Mouse (Mus musculus) limb, embryonic 14.5 days (tissue): ENCODE data around the gene Map4k4. TPM values are rescaled to one million over a fixed set of nuclear protein-coding genes. Genes with fewer than 3 reads are reported as not detected.

Source experiments
- ATAC-seq: fragments of 200-750 bp; cut with Nextera tagmentation; 2 replicates; pipeline ENCODE4 v1.8.0; 2017; ENCODE audit warnings: low read depth, moderate number of reproducible peaks, moderate TSS enrichment; ENCODE audit not compliant: low FRiP score
- DNase-seq: peaks from one replicate; pipeline ENCODE4 v3.0.0-alpha.2; 2015; ENCODE audit warnings: low spot score
- H3K27ac ChIP-seq: fragments of 300-500 bp; sonication (generic); replicated peaks from 2 replicates; pipeline ENCODE4 v1.5.1; 2014; ENCODE audit warnings: low read depth, mild to moderate bottlenecking, low read length, moderate library complexity, mixed read lengths
- H3K27me3 ChIP-seq: fragments of 300-500 bp; sonication (generic); 2 replicates; pipeline ENCODE4 v1.6.1; 2014; ENCODE audit warnings: low read length, mixed read lengths; ENCODE audit not compliant: control insufficient read depth, insufficient read depth
- H3K36me3 ChIP-seq: fragments of 300-500 bp; sonication (generic); 2 replicates; pipeline ENCODE4 v1.6.1; 2014; ENCODE audit warnings: mild to moderate bottlenecking, low read length, moderate library complexity, mixed read lengths; ENCODE audit not compliant: control insufficient read depth, insufficient read depth
- H3K4me1 ChIP-seq: fragments of 300-500 bp; sonication (generic); 2 replicates; pipeline ENCODE4 v1.6.1; 2014; ENCODE audit warnings: antibody characterized with exemption, low read length, mixed read lengths; ENCODE audit not compliant: control insufficient read depth, insufficient read depth
- H3K4me2 ChIP-seq: fragments of 300-500 bp; sonication (generic); replicated peaks from 2 replicates; pipeline ENCODE4 v1.6.1; 2014; ENCODE audit warnings: low read depth, mild to moderate bottlenecking, low read length, moderate library complexity; ENCODE audit not compliant: severe bottlenecking
- H3K4me3 ChIP-seq: fragments of 300-500 bp; sonication (generic); replicated peaks from 2 replicates; pipeline ENCODE4 v1.5.1; 2014; ENCODE audit warnings: low read length
- H3K9ac ChIP-seq: fragments of 300-500 bp; sonication (generic); 2 replicates; pipeline ENCODE4 v1.6.1; 2014; ENCODE audit warnings: mild to moderate bottlenecking, low read depth, low read length, moderate library complexity; ENCODE audit not compliant: severe bottlenecking
- H3K9me3 ChIP-seq: fragments of 300-500 bp; sonication (generic); 2 replicates; pipeline ENCODE4 v1.6.1; 2016; ENCODE audit warnings: low read length; ENCODE audit not compliant: control insufficient read depth
- POLR2A ChIP-seq: fragments of 200-500 bp; IDR thresholded peaks from 2 replicates; pipeline ENCODE4 v1.8.0; 2012; ENCODE audit warnings: inconsistent platforms, mild to moderate bottlenecking, moderate library complexity, borderline replicate concordance; ENCODE audit not compliant: insufficient read depth, insufficient read length; ENCODE audit errors: extremely low read depth
- WGBS: fragments of 180-500 bp; shearing (Covaris S2); extraction: QIAGEN DNeasy Blood & Tissue Kit; methylation state at CpG from one replicate; pipeline ENCODE4 v1.1.7; 2014; 5-methylcytosine and 5-hydroxymethylcytosine counted together
- polyA plus RNA-seq, 2 experiments: library from polyadenylated mRNA; depleted of rRNA in 1 of 2; stranded (reverse) in 1 of 2; unstranded in 1 of 2; fragments of >200 nt; fragmentation: Nextera tagmentation in 1 of 2; extraction: Ambion mirVana in 1 of 2; gene quantifications; 2 replicates each; pipeline versions ENCODE4 v1.2.1 to v1.2.3; 2012 to 2014

The Map4k4 gene
- polyA plus RNA-seq, 2 experiments = 40.4 to 221 TPM

- Histone ChIP-seq H3K4me1 (no peaks in the 10 kb centered on the region), H3K36me3 (peaks cover 88% of the 10 kb centered on the region), H3K9me3 (no peaks in the 10 kb centered on the region), H3K9ac (no peak overlapping the region), H3K4me3 (no peak overlapping the region), H3K27ac (no peak overlapping the region), H3K4me2 (no peak overlapping the region), H3K27me3 (no peaks in the 10 kb centered on the region)
- 77% methylated on average over 13 of the region's 13 CpGs for WGBS
- ATAC-seq (no peak), DNase-seq (no peak)
- TF ChIP-seq POLR2A = no peak
Measured at GRCm38 (mm10) chr1:39982727-39983487, 82.2 kb downstream of the Map4k4 start.

- no peak for TF ChIP-seq POLR2A
- Histone ChIP-seq H3K4me1 (no peaks in the 10 kb centered on the region), H3K27ac (no peak overlapping the region), H3K4me3 (no peak overlapping the region), H3K9me3 (no peaks in the 10 kb centered on the region), H3K36me3 (peaks cover 88% of the 10 kb centered on the region), H3K9ac (no peak overlapping the region), H3K27me3 (no peaks in the 10 kb centered on the region), H3K4me2 (no peak overlapping the region)
- ATAC-seq (no peak), DNase-seq (no peak)
- WGBS = 87% methylated on average over 9 of the region's 9 CpGs
Measured at GRCm38 (mm10) chr1:39984331-39984730, 83.6 kb downstream of the Map4k4 start.

GRCm38 (mm10) chr1:39986820-39987219 is 86.1 kb downstream of the Map4k4 start:
- Histone ChIP-seq H3K4me3 (no peak overlapping the region), H3K27ac (no peak overlapping the region), H3K4me2 (no peak overlapping the region), H3K9ac (no peak overlapping the region), H3K4me1 (no peaks in the 10 kb centered on the region), H3K36me3 (peaks cover 86% of the 10 kb centered on the region), H3K27me3 (no peaks in the 10 kb centered on the region), H3K9me3 (no peaks in the 10 kb centered on the region)
- ATAC-seq (no peak), DNase-seq (no peak)
- 91% methylated on average over 9 of the region's 9 CpGs for WGBS
- no peak for TF ChIP-seq POLR2A

GRCm38 (mm10) chr1:39988841-39989240 is 88.1 kb downstream of the Map4k4 start:
- TF ChIP-seq POLR2A = no peak
- Histone ChIP-seq H3K9me3 (no peaks in the 10 kb centered on the region), H3K27ac (no peak overlapping the region), H3K36me3 (peaks cover 90% of the 10 kb centered on the region), H3K9ac (no peak overlapping the region), H3K4me2 (no peak overlapping the region), H3K4me1 (no peaks in the 10 kb centered on the region), H3K4me3 (no peak overlapping the region), H3K27me3 (no peaks in the 10 kb centered on the region)
- no peak for DNase-seq
- ATAC-seq = no peak
- 85% methylated on average over 12 of the region's 12 CpGs for WGBS

- no peaks in the 10 kb centered on the region for H3K4me1 ChIP-seq
- H3K4me2 ChIP-seq = no peak overlapping the region
- no peak for ATAC-seq
- H3K9ac ChIP-seq = no peak overlapping the region
- DNase-seq = no peak
- 94% methylated on average over 9 of the region's 9 CpGs for WGBS
- peaks cover 92% of the 10 kb centered on the region for H3K36me3 ChIP-seq
- H3K27ac ChIP-seq = no peak overlapping the region
- H3K4me3 ChIP-seq = no peak overlapping the region
- H3K9me3 ChIP-seq = no peaks in the 10 kb centered on the region
- H3K27me3 ChIP-seq = no peaks in the 10 kb centered on the region
- no peak for TF ChIP-seq POLR2A
Measured at GRCm38 (mm10) chr1:39990041-39990440, 89.3 kb downstream of the Map4k4 start.

- Histone ChIP-seq H3K27me3 (no peaks in the 10 kb centered on the region), H3K36me3 (peaks cover 95% of the 10 kb centered on the region), H3K9me3 (no peaks in the 10 kb centered on the region), H3K4me3 (no peak overlapping the region), H3K9ac (no peak overlapping the region), H3K4me2 (no peak overlapping the region), H3K4me1 (no peaks in the 10 kb centered on the region), H3K27ac (no peak overlapping the region)
- TF ChIP-seq POLR2A = no peak
- ATAC-seq (no peak), DNase-seq (no peak)
- WGBS = 90% methylated on average over 7 of the region's 7 CpGs
Measured at GRCm38 (mm10) chr1:39993921-39994320, 93.2 kb downstream of the Map4k4 start.
